Mouse (Mus musculus): Measurements from ENCODE around the gene Acadvl.

- TF ChIP-seq CTCF (IDR thresholded peaks at IDR 0.05 in 2 of 3, conservative IDR thresholded peaks at IDR 0.05 in 1 of 3; ENCODE audit: control insufficient read depth in 1 of 3, insufficient read depth in 1 of 3, low read depth in 2 of 3, low read length in 3 of 3, poor library complexity in 1 of 3, severe bottlenecking in 1 of 3) (no peak), SMC3 (IDR thresholded peaks at IDR 0.05; ENCODE audit: low read depth, low read length) (no peak)
Measured at GRCm38 (mm10) chr11:70029130-70029801, 14.1 kb upstream of the Acadvl start.
